Mouse (Mus musculus) embryonic fibroblast, embryonic 13.5 days (primary cell): Measurements from ENCODE around the gene Cdcp2.

ENCODE experiments used
- CTCF ChIP-seq: IDR thresholded peaks from 2 replicates; pipeline ENCODE4 v1.5.1; 2011; ENCODE audit warnings: mild to moderate bottlenecking, control low read depth, low read length, moderate library complexity, borderline replicate concordance; ENCODE audit not compliant: insufficient read depth
- POLR2A ChIP-seq: IDR thresholded peaks from 2 replicates; pipeline ENCODE4 v1.6.1; 2011; ENCODE audit warnings: low read depth, mild to moderate bottlenecking, control low read depth, low read length, moderate library complexity

DNA sequence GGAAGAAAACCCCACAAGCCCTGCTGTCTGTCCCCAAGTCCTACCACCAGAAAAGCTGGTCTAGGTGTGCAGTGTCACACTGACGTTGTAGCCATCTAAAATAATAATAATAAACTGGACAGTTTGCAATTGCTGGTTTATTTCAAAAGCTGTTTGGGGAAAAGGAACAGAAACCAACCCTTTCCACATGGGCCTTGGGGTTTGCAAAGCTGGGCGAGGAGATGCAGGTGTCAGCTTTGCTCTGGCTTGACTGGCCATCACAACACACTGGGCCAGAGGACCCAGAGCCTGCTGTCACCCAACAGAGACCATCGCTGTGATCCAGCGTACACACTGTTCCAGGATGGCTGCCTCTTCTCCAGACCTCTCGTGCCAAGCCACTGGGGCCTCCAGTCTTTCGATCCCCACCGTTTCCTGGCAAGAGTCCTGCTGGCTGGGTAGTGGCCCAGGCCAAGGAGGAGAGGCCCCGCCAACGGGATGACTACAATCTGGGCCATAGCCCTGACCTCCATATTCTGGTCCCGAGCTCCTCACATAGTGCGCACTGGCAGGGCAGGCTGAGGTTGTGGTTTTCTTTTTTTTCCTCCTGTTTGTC, 48.0 kb upstream of the Cdcp2 start:
- TF ChIP-seq CTCF (no peak), POLR2A (no peak)
